ENCODE assay signal across 12 mouse cellular contexts in the genomic region with DNA sequence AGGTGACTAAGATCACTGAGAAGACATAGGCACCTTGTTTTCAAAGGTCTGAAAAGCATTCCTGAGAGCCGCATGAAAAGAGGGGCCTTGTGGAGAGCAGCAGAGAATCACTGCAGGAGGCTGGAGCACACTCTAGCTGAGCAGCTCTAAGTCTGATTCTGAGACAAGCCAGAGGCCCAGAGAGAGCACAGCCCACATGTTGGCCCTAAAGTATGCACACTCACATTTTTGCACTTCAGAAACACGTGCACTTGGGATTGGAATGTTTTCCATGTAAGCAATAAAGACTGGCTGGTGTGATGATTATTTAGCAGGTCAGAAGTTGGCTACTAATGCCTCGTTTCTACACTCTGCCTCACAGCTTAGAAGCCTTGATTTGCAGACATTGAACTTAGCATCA. TPM values are rescaled to one million over a fixed set of nuclear protein-coding genes. Genes with fewer than 3 reads are reported as not detected.
DNase-seq lines count a peak whose midpoint lies in the region; ATAC-seq lines count a peak whose summit lies in the region.
"Had no signal": no experiment of that assay in that cellular context is flagged by ENCODE, and none has a peak within 500 bp of the region (broad histone marks: within the 10 kb centered on the region; RNA-seq: fewer than 3 reads in every experiment).

No protein-coding gene starts in this region.

- H3K9ac ChIP-seq in forebrain, embryonic 16.5 days (replicated peaks; ENCODE audit: low read depth, low read length) = no peak overlapping the region
- no peak overlapping the region for H3K9ac ChIP-seq in limb, embryonic 12.5 days (replicated peaks)
- H3K9ac ChIP-seq in stomach, embryonic 16.5 days (ENCODE audit: low read length) = no peak overlapping the region
- H3K9ac ChIP-seq: liver, postnatal 0 days had no signal

- no peak for ATAC-seq in forebrain, embryonic 16.5 days
- peak; percentile 48; the same call in 1 of the 2 replicates for ATAC-seq in limb, embryonic 12.5 days (ENCODE audit: insufficient number of reproducible peaks, insufficient read depth, low FRiP score, low TSS enrichment, low read depth)
- no peak for ATAC-seq in stomach, embryonic 16.5 days (ENCODE audit: insufficient read depth, low FRiP score)
- ATAC-seq: liver, postnatal 0 days had no signal

- H3K27me3 ChIP-seq in forebrain, embryonic 10.5 days (ENCODE audit: poor library complexity, severe bottlenecking) = no peaks in the 10 kb centered on the region
- H3K27me3 ChIP-seq in forebrain, embryonic 16.5 days (replicated peaks; ENCODE audit: control insufficient read depth, insufficient read depth, low read length) = no peaks in the 10 kb centered on the region
- H3K27me3 ChIP-seq in limb, embryonic 12.5 days = no peaks in the 10 kb centered on the region
- H3K27me3 ChIP-seq in stomach, embryonic 16.5 days (ENCODE audit: control insufficient read depth, insufficient read depth, low read length) = no peaks in the 10 kb centered on the region

- peak overlapping the region; percentile 30; the same call in 1 of the 2 replicates for H3K27ac ChIP-seq in forebrain, embryonic 10.5 days
- H3K27ac ChIP-seq in forebrain, embryonic 16.5 days (ENCODE audit: low read length) = no peak overlapping the region
- H3K27ac ChIP-seq in limb, embryonic 12.5 days = peak overlapping the region; percentile 74
- 0 out of 2 replicates have a peak overlapping the region, but pooled peaks have one; percentile 11 for H3K27ac ChIP-seq in stomach, embryonic 16.5 days (ENCODE audit: low read length)

- no peak overlapping the region for H3K4me3 ChIP-seq in forebrain, embryonic 10.5 days
- H3K4me3 ChIP-seq in forebrain, embryonic 16.5 days (replicated peaks; ENCODE audit: low read length) = no peak overlapping the region
- H3K4me3 ChIP-seq in limb, embryonic 12.5 days (replicated peaks) = no peak overlapping the region
- no peak overlapping the region for H3K4me3 ChIP-seq in stomach, embryonic 16.5 days (replicated peaks; ENCODE audit: low read length)

- H3K36me3 ChIP-seq in forebrain, embryonic 10.5 days (replicated peaks) = peaks cover 5% of the 10 kb centered on the region; the same call in 1 of the 2 replicates
- H3K36me3 ChIP-seq in forebrain, embryonic 16.5 days (ENCODE audit: control insufficient read depth, insufficient read depth) = no peaks in the 10 kb centered on the region
- peaks cover 22% of the 10 kb centered on the region for H3K36me3 ChIP-seq in limb, embryonic 12.5 days
- H3K36me3 ChIP-seq in stomach, embryonic 16.5 days (ENCODE audit: control insufficient read depth, insufficient read depth, low read length) = no peaks in the 10 kb centered on the region

- 51% methylated on average over 3 of the region's 3 CpGs for WGBS in forebrain, embryonic 10.5 days
- 39% methylated on average over 3 of the region's 3 CpGs for WGBS in forebrain, embryonic 16.5 days
- 32% methylated on average over 3 of the region's 3 CpGs for WGBS in limb, embryonic 12.5 days
- whole genome bisulfite sequencing in stomach, embryonic 16.5 days = 26% methylated on average over 3 of the region's 3 CpGs

- no peak for DNase-seq in forebrain, embryonic 10.5 days (ENCODE audit: extremely low spot score, low spot score)
- DNase-seq in lung, adult 18-20 months = peak; percentile 35 to 56
- DNase-seq in lung, postnatal 14 days = no peak
- no peak for DNase-seq in natural killer cell, adult 2 months (ENCODE audit: low spot score in 2 of 2)
- no peak for DNase-seq in right cerebral cortex, postnatal 14 days
- DNase-seq: gastrocnemius, postnatal 36 days; liver, postnatal 0 days; thymus, adult 2 months had no signal

- H3K4me2 ChIP-seq in forebrain, embryonic 16.5 days (ENCODE audit: low read length) = no peak overlapping the region
- no peak overlapping the region for H3K4me2 ChIP-seq in limb, embryonic 12.5 days
- H3K4me2 ChIP-seq in stomach, embryonic 16.5 days (ENCODE audit: low read depth, low read length) = no peak overlapping the region

- H3K4me1 ChIP-seq in forebrain, embryonic 10.5 days = peaks cover 32% of the 10 kb centered on the region
- peaks cover 8% of the 10 kb centered on the region for H3K4me1 ChIP-seq in forebrain, embryonic 16.5 days (replicated peaks; ENCODE audit: control insufficient read depth, insufficient read depth, low read length)
- H3K4me1 ChIP-seq in limb, embryonic 12.5 days (replicated peaks) = peaks cover 25% of the 10 kb centered on the region
- peaks cover 11% of the 10 kb centered on the region for H3K4me1 ChIP-seq in stomach, embryonic 16.5 days (ENCODE audit: control insufficient read depth, insufficient read depth, low read length)

- no peaks in the 10 kb centered on the region for H3K9me3 ChIP-seq in forebrain, embryonic 10.5 days
- H3K9me3 ChIP-seq in forebrain, embryonic 16.5 days (ENCODE audit: control insufficient read depth, low read length) = no peaks in the 10 kb centered on the region
- no peaks in the 10 kb centered on the region for H3K9me3 ChIP-seq in limb, embryonic 12.5 days
- H3K9me3 ChIP-seq in stomach, embryonic 16.5 days (replicated peaks; ENCODE audit: control insufficient read depth, low read length) = no peaks in the 10 kb centered on the region

RNA-seq across cellular contexts. Expression of a gene that starts 25.7 kb away (rescaled TPM):
- polyA plus RNA-seq in forebrain, embryonic 10.5 days (2016; fragmentation: Nextera tagmentation; extraction: Ambion mirVana) = 0.07 and 0.11 TPM in 2 replicates
- not detected in 2 replicates for polyA plus RNA-seq in forebrain, embryonic 16.5 days (2015; fragmentation: Nextera tagmentation; extraction: Ambion mirVana)
- 0.10 and 0.11 TPM in 2 replicates for polyA plus RNA-seq in limb, embryonic 12.5 days (2016; fragmentation: Nextera tagmentation; extraction: Ambion mirVana)
- polyA plus RNA-seq in stomach, embryonic 16.5 days (2015; fragmentation: Nextera tagmentation; extraction: Ambion mirVana) = 0.14 and 0.21 TPM in 2 replicates
- polyA plus RNA-seq: small intestine, adult 2 months; thymus, adult 2 months had no signal

RNA-seq across cellular contexts. Expression of a gene that starts 52.4 kb away (rescaled TPM):
- 1.3 TPM in 2 replicates for polyA plus RNA-seq in forebrain, embryonic 10.5 days (2016; fragmentation: Nextera tagmentation; extraction: Ambion mirVana)
- 0.34 and 1.1 TPM in 2 replicates for polyA plus RNA-seq in forebrain, embryonic 16.5 days (2015; fragmentation: Nextera tagmentation; extraction: Ambion mirVana)
- 1.6 and 2.0 TPM in 2 replicates for polyA plus RNA-seq in limb, embryonic 12.5 days (2016; fragmentation: Nextera tagmentation; extraction: Ambion mirVana)
- 3.6 and 5.6 TPM in 2 replicates for polyA plus RNA-seq in stomach, embryonic 16.5 days (2015; fragmentation: Nextera tagmentation; extraction: Ambion mirVana)

Comparison
In these comparisons a context has a peak if more than half of its experiments do, and no peak if none do; other contexts are left out.
1. DNase-seq: peak in lung, adult 18-20 months (2 of 2); none in forebrain, embryonic 10.5 days (single experiment), lung, postnatal 14 days (single experiment), natural killer cell, adult 2 months (0 of 2) and right cerebral cortex, postnatal 14 days (single experiment).